Mouse (Mus musculus): ENCODE measurements around the gene Scrn3. TPM values are rescaled to one million over a fixed set of nuclear protein-coding genes. Genes with fewer than 3 reads are reported as not detected.

The Scrn3 gene
- polyA plus RNA-seq, 1 experiment = 6.8 TPM

- TF ChIP-seq CTCF (IDR thresholded peaks at IDR 0.05; ENCODE audit: borderline replicate concordance, extremely low read depth, insufficient read depth, insufficient read length) (no peak), POLR2A (IDR thresholded peaks at IDR 0.05; ENCODE audit: borderline replicate concordance, extremely low read depth, insufficient read depth, insufficient read length, poor library complexity, severe bottlenecking) (no peak)
- DNase-seq (ENCODE audit: low read depth) = no peak
Observed at GRCm38 (mm10) chr2:73359941-73360340, 47.5 kb downstream of the Scrn3 start.

- TF ChIP-seq CTCF (IDR thresholded peaks at IDR 0.05; ENCODE audit: borderline replicate concordance, extremely low read depth, insufficient read depth, insufficient read length) (no peak), POLR2A (IDR thresholded peaks at IDR 0.05; ENCODE audit: borderline replicate concordance, extremely low read depth, insufficient read depth, insufficient read length, poor library complexity, severe bottlenecking) (no peak)
- DNase-seq (ENCODE audit: low read depth) = no peak
Observed at GRCm38 (mm10) chr2:73360536-73360935, 48.1 kb downstream of the Scrn3 start.

- DNase-seq (ENCODE audit: low read depth) = no peak
- TF ChIP-seq POLR2A (IDR thresholded peaks at IDR 0.05; ENCODE audit: borderline replicate concordance, extremely low read depth, insufficient read depth, insufficient read length, poor library complexity, severe bottlenecking) (no peak), CTCF (IDR thresholded peaks at IDR 0.05; ENCODE audit: borderline replicate concordance, extremely low read depth, insufficient read depth, insufficient read length) (peak; percentile 16; the same call in 1 of the 2 replicates)
Observed at GRCm38 (mm10) chr2:73363448-73363847, 51.0 kb downstream of the Scrn3 start.

GRCm38 (mm10) chr2:73371530-73372335 lies 59.3 kb downstream of the Scrn3 start:
- TF ChIP-seq CTCF (IDR thresholded peaks at IDR 0.05; ENCODE audit: borderline replicate concordance, extremely low read depth, insufficient read depth, insufficient read length) = no peak
- no peak for TF ChIP-seq POLR2A (IDR thresholded peaks at IDR 0.05; ENCODE audit: borderline replicate concordance, extremely low read depth, insufficient read depth, insufficient read length, poor library complexity, severe bottlenecking)
- no peak for DNase-seq (ENCODE audit: low read depth)

- TF ChIP-seq CTCF (IDR thresholded peaks at IDR 0.05; ENCODE audit: borderline replicate concordance, extremely low read depth, insufficient read depth, insufficient read length) = no peak
- no peak for TF ChIP-seq POLR2A (IDR thresholded peaks at IDR 0.05; ENCODE audit: borderline replicate concordance, extremely low read depth, insufficient read depth, insufficient read length, poor library complexity, severe bottlenecking)
- peak; percentile 53 for DNase-seq (ENCODE audit: low read depth)
Observed at GRCm38 (mm10) chr2:73378326-73378725, 65.9 kb downstream of the Scrn3 start.

- no peak for TF ChIP-seq POLR2A (IDR thresholded peaks at IDR 0.05; ENCODE audit: borderline replicate concordance, extremely low read depth, insufficient read depth, insufficient read length, poor library complexity, severe bottlenecking)
- no peak for TF ChIP-seq CTCF (IDR thresholded peaks at IDR 0.05; ENCODE audit: borderline replicate concordance, extremely low read depth, insufficient read depth, insufficient read length)
- DNase-seq (ENCODE audit: low read depth) = no peak
Observed at GRCm38 (mm10) chr2:73379656-73380055, 67.3 kb downstream of the Scrn3 start.

GRCm38 (mm10) chr2:73380298-73380975 lies 68.0 kb downstream of the Scrn3 start:
- no peak for TF ChIP-seq CTCF (IDR thresholded peaks at IDR 0.05; ENCODE audit: borderline replicate concordance, extremely low read depth, insufficient read depth, insufficient read length)
- TF ChIP-seq POLR2A (IDR thresholded peaks at IDR 0.05; ENCODE audit: borderline replicate concordance, extremely low read depth, insufficient read depth, insufficient read length, poor library complexity, severe bottlenecking) = no peak
- no peak for DNase-seq (ENCODE audit: low read depth)

GRCm38 (mm10) chr2:73385172-73385571 lies 72.8 kb downstream of the Scrn3 start:
- TF ChIP-seq POLR2A (IDR thresholded peaks at IDR 0.05; ENCODE audit: borderline replicate concordance, extremely low read depth, insufficient read depth, insufficient read length, poor library complexity, severe bottlenecking) = no peak
- TF ChIP-seq CTCF (IDR thresholded peaks at IDR 0.05; ENCODE audit: borderline replicate concordance, extremely low read depth, insufficient read depth, insufficient read length) = no peak
- no peak for DNase-seq (ENCODE audit: low read depth)

- peak; percentile 19 for DNase-seq (ENCODE audit: low read depth)
- TF ChIP-seq POLR2A (IDR thresholded peaks at IDR 0.05; ENCODE audit: borderline replicate concordance, extremely low read depth, insufficient read depth, insufficient read length, poor library complexity, severe bottlenecking) (no peak), CTCF (IDR thresholded peaks at IDR 0.05; ENCODE audit: borderline replicate concordance, extremely low read depth, insufficient read depth, insufficient read length) (no peak)
Observed at GRCm38 (mm10) chr2:73385641-73386355, 73.4 kb downstream of the Scrn3 start.

- TF ChIP-seq CTCF (IDR thresholded peaks at IDR 0.05; ENCODE audit: borderline replicate concordance, extremely low read depth, insufficient read depth, insufficient read length) (no peak), POLR2A (IDR thresholded peaks at IDR 0.05; ENCODE audit: borderline replicate concordance, extremely low read depth, insufficient read depth, insufficient read length, poor library complexity, severe bottlenecking) (peak; percentile 38; the same call in 1 of the 2 replicates)
Observed at GRCm38 (mm10) chr2:73386356-73387046, 74.1 kb downstream of the Scrn3 start, which contains the start of gene Gpr155. Gpr155 (minus strand) TSS chr2:73386572.

More at GRCm38 (mm10) chr2:73386356-73387046, 74.1 kb downstream of the Scrn3 start, which contains the start of gene Gpr155:
- DNase-seq (ENCODE audit: low read depth) = peak; percentile 99

Other genes starting within 250 kb of the Scrn3 start
- 36.7 and 43.9 TPM in 2 replicates for gene Ola1, start 93.7 kb upstream of the Scrn3 start, polyA plus RNA-seq (2012; rRNA removed)
- 14.6 and 16.9 TPM in 2 replicates for gene Sp9, start 40.7 kb upstream of the Scrn3 start, polyA plus RNA-seq (2012; rRNA removed)
- gene Cir1, start 100 bp downstream of the Scrn3 start, polyA plus RNA-seq (2012; rRNA removed) = 20.5 and 21.3 TPM in 2 replicates
- 7.7 and 8.8 TPM in 2 replicates for gene Gpr155, start 74.0 kb downstream of the Scrn3 start, polyA plus RNA-seq (2012; rRNA removed)
- 2.8 and 3.8 TPM in 2 replicates for gene Wipf1, start 217.1 kb downstream of the Scrn3 start, polyA plus RNA-seq (2012; rRNA removed)